Mouse (Mus musculus) layer of hippocampus, adult 2 months (tissue): ENCODE results near the gene Pigu. TPM values are rescaled to one million over a fixed set of nuclear protein-coding genes. Genes with fewer than 3 reads are reported as not detected.
A peak's percentile ranks its signal among the peaks of the same experiment; 100 is the strongest.

ENCODE experiments used
- DNase-seq, 2 experiments: peaks; one replicate each; pipeline ENCODE4 v3.0.0; 2022; ENCODE audit warnings: low spot score in 2 of 2
- H3K27ac ChIP-seq: fragments of 200-600 bp; 2 replicates; pipeline ENCODE4 v1.8.1; 2022
- H3K4me3 ChIP-seq: fragments of 200-600 bp; 2 replicates; pipeline ENCODE4 v1.8.1; 2022; ENCODE audit warnings: mild to moderate bottlenecking
- CTCF ChIP-seq: fragments of 200-600 bp; conservative IDR thresholded peaks from 2 replicates; pipeline ENCODE4 v1.8.1; 2022; ENCODE audit warnings: antibody characterized with exemption, mild to moderate bottlenecking, moderate library complexity
- microRNA-seq, 2 experiments: library from miRNA; unstranded; fragments of <30 nt; microRNA quantifications; one replicate each; pipeline ENCODE4 v1.2.0; 2021
- total RNA-seq, 2 experiments: library from RNA; stranded (reverse); gene quantifications; 2 replicates each; pipeline ENCODE4 v1.2.3; 2021

Pigu gene
- total RNA-seq, 2 experiments from 2014 or later, result 26.3 to 26.6 TPM

- DNase-seq, result no peak
- Histone ChIP-seq H3K4me3 (no peak overlapping the region), H3K27ac (no peak overlapping the region; the same call in 1 of the 2 replicates)
- peak; percentile 61 for TF ChIP-seq CTCF
These were observed 116.3 kb downstream of the Pigu start for GRCm38 (mm10) chr2:155240915-155241314.

- H3K27ac ChIP-seq, result peak overlapping the region; percentile 91
- no peak for DNase-seq
These were observed 120.0 kb downstream of the Pigu start for GRCm38 (mm10) chr2:155237276-155237675.

GRCm38 (mm10) chr2:155236362-155236992 is 120.8 kb downstream of the Pigu start, which contains the start of gene Dynlrb1:
Dynlrb1 (plus strand) TSS chr2:155236533.
- TF ChIP-seq CTCF, result no peak; the same call in 1 of the 2 replicates
- peak; percentile 97 to 99 for DNase-seq
- Histone ChIP-seq H3K4me3 (peak within 1 kb of the TSS; percentile 83), H3K27ac (peak within 1 kb of the TSS; percentile 91)

More at GRCm38 (mm10) chr2:155237276-155237675, 120.0 kb downstream of the Pigu start:
- TF ChIP-seq CTCF, result no peak
- peak overlapping the region; percentile 83 for H3K4me3 ChIP-seq

- DNase-seq, result no peak
- Histone ChIP-seq H3K4me3 (peak overlapping the region; percentile 83), H3K27ac (peak overlapping the region; percentile 91)
- TF ChIP-seq CTCF, result no peak
These were observed 121.4 kb downstream of the Pigu start for GRCm38 (mm10) chr2:155235746-155236361.

Small RNAs within 50 kb of the gene (microRNA-seq; reads per million reads assigned to microRNA genes)
- gene Mir695, result 0 reads per million in 2 experiments

Other genes starting within 250 kb of the Pigu start
- gene Itch, start 223.9 kb downstream of the Pigu start, total RNA-seq, result 10 to 100 TPM; 58.7 to 60.1 TPM
- gene Dynlrb1, start 120.9 kb downstream of the Pigu start, total RNA-seq, result 100 to 1,000 TPM; 283 to 297 TPM
- gene Map1lc3a, start 81.1 kb downstream of the Pigu start, total RNA-seq, result 100 to 1,000 TPM; 215 to 248 TPM
- 100 to 1,000 TPM; 109 to 111 TPM for gene Trp53inp2, start 23.6 kb upstream of the Pigu start, total RNA-seq
- 10 to 100 TPM; 70.4 to 76.3 TPM for gene Ncoa6, start 116.5 kb upstream of the Pigu start, total RNA-seq
- 10 to 100 TPM; 62.6 to 70.8 TPM for gene Acss2, start 160.5 kb upstream of the Pigu start, total RNA-seq
- gene Ggt7, start 160.8 kb upstream of the Pigu start, total RNA-seq, result 100 to 1,000 TPM; 114 to 124 TPM
- 10 to 100 TPM; 25.6 to 26.2 TPM for gene Gss, start 235.4 kb upstream of the Pigu start, total RNA-seq